ENCODE assay signal across 20 mouse cellular contexts in the genomic region with DNA sequence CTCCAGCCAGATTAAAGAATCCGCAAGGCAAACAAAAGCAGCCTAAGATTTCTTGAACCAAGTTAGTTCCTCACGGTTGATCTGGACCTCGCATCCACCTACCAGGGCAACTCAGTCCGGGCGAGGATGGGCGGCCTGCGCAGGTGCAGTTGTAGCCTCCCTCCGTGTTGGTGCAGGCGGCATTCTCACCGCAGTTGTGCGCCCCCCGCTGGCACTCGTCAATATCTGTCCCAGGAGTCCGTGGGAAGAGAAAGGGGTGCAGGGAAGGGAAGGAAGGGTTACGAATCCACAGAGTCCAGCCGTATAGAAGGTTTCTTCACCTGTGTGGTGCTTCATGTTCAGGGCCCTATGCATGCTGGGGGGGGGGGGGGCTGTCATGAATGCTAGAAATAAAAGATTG.
DNase-seq lines count a peak whose midpoint lies in the region; ATAC-seq and TF ChIP-seq lines count a peak whose summit lies in the region.
"Had no signal": no experiment of that assay in that cellular context is flagged by ENCODE, and none has a peak within 500 bp of the region (broad histone marks: within the 10 kb centered on the region; RNA-seq: fewer than 3 reads in every experiment).

No protein-coding gene starts in this region.

- H3K4me3 ChIP-seq in liver, embryonic 14.5 days (ENCODE audit: insufficient read depth in 1 of 2, low read depth in 2 of 2, low read length in 2 of 2), result no peak overlapping the region
- no peak overlapping the region for H3K4me3 ChIP-seq in liver, embryonic 11.5 days (ENCODE audit: low read depth, low read length)
- no peak overlapping the region for H3K4me3 ChIP-seq in thymus, adult 2 months (ENCODE audit: control insufficient read depth, insufficient read depth, low read length)
- H3K4me3 ChIP-seq in hindbrain, embryonic 10.5 days, result no peak overlapping the region
- H3K4me3 ChIP-seq: embryonic facial prominence, embryonic 15.5 days; heart, embryonic 13.5 days had no signal

- no peaks in the 10 kb centered on the region for H3K4me1 ChIP-seq in liver, embryonic 14.5 days (replicated peaks; ENCODE audit: control insufficient read depth in 2 of 2, insufficient read depth in 2 of 2, low read length in 1 of 2)
- H3K4me1 ChIP-seq in liver, embryonic 11.5 days (replicated peaks; ENCODE audit: control insufficient read depth, insufficient read depth, low read length), result no peaks in the 10 kb centered on the region
- H3K4me1 ChIP-seq in thymus, adult 2 months (replicated peaks; ENCODE audit: control insufficient read depth, insufficient read depth, low read length), result no peaks in the 10 kb centered on the region
- H3K4me1 ChIP-seq in hindbrain, embryonic 10.5 days (replicated peaks), result 0 out of 2 replicates have a peak, but pooled peaks cover 12% of the 10 kb centered on the region
- H3K4me1 ChIP-seq: embryonic facial prominence, embryonic 15.5 days; heart, embryonic 13.5 days had no signal

- no peak overlapping the region for H3K4me2 ChIP-seq in liver, embryonic 14.5 days (ENCODE audit: low read depth)
- H3K4me2 ChIP-seq in liver, embryonic 11.5 days, result no peak overlapping the region
- H3K4me2 ChIP-seq: embryonic facial prominence, embryonic 15.5 days; heart, embryonic 13.5 days; hindbrain, embryonic 14.5 days had no signal

- no peak overlapping the region for H3K27ac ChIP-seq in liver, embryonic 14.5 days
- no peak overlapping the region for H3K27ac ChIP-seq in liver, embryonic 11.5 days (ENCODE audit: low read depth, low read length)
- no peak overlapping the region for H3K27ac ChIP-seq in thymus, adult 2 months (ENCODE audit: control insufficient read depth, insufficient read depth, low read length)
- H3K27ac ChIP-seq in hindbrain, embryonic 10.5 days, result no peak overlapping the region
- H3K27ac ChIP-seq: embryonic facial prominence, embryonic 15.5 days; heart, embryonic 13.5 days; hindbrain, embryonic 14.5 days; kidney, postnatal 0 days had no signal

- no peak overlapping the region for H3K9ac ChIP-seq in liver, embryonic 14.5 days (replicated peaks)
- no peak overlapping the region for H3K9ac ChIP-seq in liver, embryonic 11.5 days (ENCODE audit: low read depth, low read length)
- H3K9ac ChIP-seq: embryonic facial prominence, embryonic 15.5 days; heart, embryonic 13.5 days; hindbrain, embryonic 14.5 days had no signal

- H3K27me3 ChIP-seq in liver, embryonic 14.5 days (ENCODE audit: control insufficient read depth, insufficient read depth, low read length), result no peaks in the 10 kb centered on the region
- H3K27me3 ChIP-seq in liver, embryonic 11.5 days (replicated peaks; ENCODE audit: control insufficient read depth, insufficient read depth, low read length), result no peaks in the 10 kb centered on the region
- no peaks in the 10 kb centered on the region for H3K27me3 ChIP-seq in thymus, adult 2 months (ENCODE audit: control insufficient read depth, insufficient read depth, low read length)
- H3K27me3 ChIP-seq in hindbrain, embryonic 10.5 days (ENCODE audit: insufficient read depth, poor library complexity, severe bottlenecking), result no peaks in the 10 kb centered on the region
- H3K27me3 ChIP-seq: embryonic facial prominence, embryonic 15.5 days; heart, embryonic 13.5 days had no signal

- H3K36me3 ChIP-seq in liver, embryonic 14.5 days (replicated peaks; ENCODE audit: control insufficient read depth, insufficient read depth, low read depth), result no peaks in the 10 kb centered on the region
- H3K36me3 ChIP-seq in liver, embryonic 11.5 days (ENCODE audit: control insufficient read depth, insufficient read depth, low read length), result no peaks in the 10 kb centered on the region
- H3K36me3 ChIP-seq in thymus, adult 2 months (ENCODE audit: control insufficient read depth, insufficient read depth, low read length), result no peaks in the 10 kb centered on the region
- H3K36me3 ChIP-seq in hindbrain, embryonic 10.5 days, result no peaks in the 10 kb centered on the region
- H3K36me3 ChIP-seq: embryonic facial prominence, embryonic 15.5 days; heart, embryonic 13.5 days had no signal

- ATAC-seq in liver, embryonic 14.5 days (ENCODE audit: insufficient read depth), result no peak
- ATAC-seq in liver, embryonic 11.5 days (replicated peaks; ENCODE audit: low FRiP score), result no peak
- ATAC-seq: CD4-positive, CD25-positive, alpha-beta regulatory T cell, adult 4 months had no signal

- DNase-seq in embryo, embryonic 11 days, result peak; percentile 32
- no peak for DNase-seq in embryo, embryonic 10.5 days (ENCODE audit: low spot score)
- DNase-seq in liver, embryonic 14.5 days (ENCODE audit: low read depth in 3 of 3, low spot score in 3 of 3), result no peak
- no peak for DNase-seq in liver, embryonic 11.5 days (ENCODE audit: low spot score)
- peak; percentile 21 for DNase-seq in thymus, postnatal 14 days
- no peak for DNase-seq in thymus, adult 2 months
- no peak for DNase-seq in hindbrain, embryonic 10.5 days (ENCODE audit: low spot score)
- DNase-seq in right cerebral cortex, postnatal 14 days, result no peak
- DNase-seq: adrenal gland, adult 8-10 months; cerebellum, adult 9-11 months; lung, adult 2 months; lung, postnatal 36 days; right cerebral cortex, adult 18-20 months; spleen, adult 18-20 months; thymus, postnatal 25 days had no signal

- H3K9me3 ChIP-seq in liver, embryonic 14.5 days (ENCODE audit: control insufficient read depth, low read length), result no peaks in the 10 kb centered on the region
- no peaks in the 10 kb centered on the region for H3K9me3 ChIP-seq in liver, embryonic 11.5 days (ENCODE audit: control insufficient read depth, low read length)
- no peaks in the 10 kb centered on the region for H3K9me3 ChIP-seq in hindbrain, embryonic 10.5 days
- H3K9me3 ChIP-seq: embryonic facial prominence, embryonic 15.5 days; heart, embryonic 13.5 days had no signal

- no peak for TF ChIP-seq EP300 in liver, embryonic 14.5 days (IDR thresholded peaks at IDR 0.05; ENCODE audit: low read depth)

- no peak for TF ChIP-seq POLR2A in thymus, adult 2 months (IDR thresholded peaks at IDR 0.05; ENCODE audit: control insufficient read depth, extremely low read depth, insufficient read depth, low read length, poor library complexity)

- TF ChIP-seq CTCF in liver, embryonic 14.5 days (IDR thresholded peaks at IDR 0.05; ENCODE audit: low read depth), result peak; percentile 26; the same call in 1 of the 2 replicates
- TF ChIP-seq CTCF in thymus, adult 2 months (IDR thresholded peaks at IDR 0.05; ENCODE audit: borderline replicate concordance, control insufficient read depth, extremely low read depth, insufficient read depth, low read length, poor library complexity), result no peak

- 56% methylated on average over 16 of the region's 16 CpGs for WGBS in liver, embryonic 14.5 days (ENCODE audit: insufficient replicate concordance)
- 60% methylated on average over 16 of the region's 16 CpGs for WGBS in liver, embryonic 11.5 days
- 92% methylated on average over 16 of the region's 16 CpGs for WGBS in thymus, adult 2 months
- 53% methylated on average over 16 of the region's 16 CpGs for WGBS in hindbrain, embryonic 10.5 days

Comparison
In these comparisons a context has a peak if more than half of its experiments do, and no peak if none do; other contexts are left out.
1. DNase-seq: peak in embryo, embryonic 11 days (single experiment) and thymus, postnatal 14 days (single experiment); none in embryo, embryonic 10.5 days (single experiment), liver, embryonic 14.5 days (0 of 3), liver, embryonic 11.5 days (single experiment), thymus, adult 2 months (single experiment), hindbrain, embryonic 10.5 days (single experiment) and right cerebral cortex, postnatal 14 days (single experiment).